7 mouse cellular contexts compared by ENCODE assay signal in genomic region chr12:24498150-24498840, GRCm38 (mm10). TPM values are rescaled to one million over a fixed set of nuclear protein-coding genes. Genes with fewer than 3 reads are reported as not detected.
DNase-seq lines count a peak whose midpoint lies in the region; ATAC-seq lines count a peak whose summit lies in the region.

Gene Taf1b, plus strand, starts transcription at chr12:24498359.

- H3K27me3 ChIP-seq in embryonic facial prominence, embryonic 10.5 days (replicated peaks; ENCODE audit: low read depth, poor library complexity, severe bottlenecking) = no peaks in the 10 kb centered on the region
- H3K27me3 ChIP-seq in limb, embryonic 11.5 days (ENCODE audit: control insufficient read depth, insufficient read depth, low read length) = no peaks in the 10 kb centered on the region
- no peaks in the 10 kb centered on the region for H3K27me3 ChIP-seq in midbrain, embryonic 14.5 days (ENCODE audit: control insufficient read depth, insufficient read depth, low read length)

- peak; percentile 68; the same call in 1 of the 2 replicates for ATAC-seq in limb, embryonic 11.5 days (ENCODE audit: insufficient number of reproducible peaks, low FRiP score, low TSS enrichment, low read depth)
- ATAC-seq in midbrain, embryonic 14.5 days (ENCODE audit: low FRiP score, low TSS enrichment) = peak; percentile 81

- peak within 1 kb of the TSS; percentile 64 for H3K9ac ChIP-seq in limb, embryonic 11.5 days (ENCODE audit: low read length)
- peak within 1 kb of the TSS; percentile 83 for H3K9ac ChIP-seq in midbrain, embryonic 14.5 days (replicated peaks; ENCODE audit: low read length)

- H3K4me1 ChIP-seq in embryonic facial prominence, embryonic 10.5 days = no peaks in the 10 kb centered on the region
- H3K4me1 ChIP-seq in limb, embryonic 11.5 days (ENCODE audit: control insufficient read depth, insufficient read depth, low read length) = no peaks in the 10 kb centered on the region
- no peaks in the 10 kb centered on the region for H3K4me1 ChIP-seq in midbrain, embryonic 14.5 days (ENCODE audit: control insufficient read depth, insufficient read depth, low read length)

- DNase-seq in adrenal gland, postnatal 10 days = peak; percentile 89
- DNase-seq in embryonic facial prominence, embryonic 10.5 days (ENCODE audit: low spot score) = peak; percentile 86
- DNase-seq in heart, adult 11 months = peak; percentile 99
- DNase-seq in kidney, adult 18-20 months = peak; percentile 86
- peak; percentile 91 for DNase-seq in limb, embryonic 11.5 days (ENCODE audit: low spot score)
- peak; percentile 88 for DNase-seq in midbrain, embryonic 14.5 days
- DNase-seq in spleen, adult 18-20 months = peak; percentile 65 to 83

- peak within 1 kb of the TSS; percentile 89 for H3K27ac ChIP-seq in embryonic facial prominence, embryonic 10.5 days (replicated peaks)
- no peak within 1 kb of the TSS for H3K27ac ChIP-seq in limb, embryonic 11.5 days (replicated peaks; ENCODE audit: low read depth, low read length)
- H3K27ac ChIP-seq in midbrain, embryonic 14.5 days (replicated peaks; ENCODE audit: low read depth, low read length) = 0 out of 2 replicates have a peak within 1 kb of the TSS, but pooled peaks have one; percentile 49

- 10% methylated on average over 31 of the region's 31 CpGs for WGBS in embryonic facial prominence, embryonic 10.5 days
- WGBS in limb, embryonic 11.5 days = 10% methylated on average over 31 of the region's 31 CpGs
- WGBS in midbrain, embryonic 14.5 days = 9% methylated on average over 31 of the region's 31 CpGs

- H3K4me3 ChIP-seq in embryonic facial prominence, embryonic 10.5 days = peak within 1 kb of the TSS; percentile 85
- peak within 1 kb of the TSS; percentile 59 for H3K4me3 ChIP-seq in limb, embryonic 11.5 days (ENCODE audit: low read depth, low read length)
- peak within 1 kb of the TSS; percentile 66 for H3K4me3 ChIP-seq in midbrain, embryonic 14.5 days (replicated peaks; ENCODE audit: low read depth, low read length)

- H3K4me2 ChIP-seq in limb, embryonic 11.5 days (ENCODE audit: low read depth, severe bottlenecking) = peak within 1 kb of the TSS; percentile 50
- peak within 1 kb of the TSS; percentile 55 for H3K4me2 ChIP-seq in midbrain, embryonic 14.5 days (ENCODE audit: low read length)

- H3K9me3 ChIP-seq in embryonic facial prominence, embryonic 10.5 days = no peaks in the 10 kb centered on the region
- H3K9me3 ChIP-seq in limb, embryonic 11.5 days (ENCODE audit: control insufficient read depth, low read length) = no peaks in the 10 kb centered on the region
- no peaks in the 10 kb centered on the region for H3K9me3 ChIP-seq in midbrain, embryonic 14.5 days (ENCODE audit: control insufficient read depth, low read length)

- H3K36me3 ChIP-seq in embryonic facial prominence, embryonic 10.5 days (replicated peaks) = peaks cover 10% of the 10 kb centered on the region
- H3K36me3 ChIP-seq in limb, embryonic 11.5 days (ENCODE audit: control insufficient read depth, insufficient read depth, low read length) = no peaks in the 10 kb centered on the region
- H3K36me3 ChIP-seq in midbrain, embryonic 14.5 days (ENCODE audit: control insufficient read depth, insufficient read depth, low read length) = no peaks in the 10 kb centered on the region

RNA-seq across cellular contexts. Expression of gene Taf1b, which starts in this region (rescaled TPM):
- 10 to 100 TPM; 14.7 to 15.3 TPM for total RNA-seq in adrenal gland, postnatal 10 days (2021)
- 29.8 and 32.1 TPM in 2 replicates for polyA plus RNA-seq in embryonic facial prominence, embryonic 10.5 days (2016; fragmentation: Nextera tagmentation; extraction: Ambion mirVana)
- 31.0 and 31.1 TPM in 2 replicates for polyA plus RNA-seq in limb, embryonic 11.5 days (2014; fragmentation: Nextera tagmentation; extraction: Ambion mirVana)
- polyA plus RNA-seq in midbrain, embryonic 14.5 days (2014; fragmentation: Nextera tagmentation; extraction: Ambion mirVana) = 36.0 and 39.7 TPM in 2 replicates
